In genomic region chr16:45095561-45096482, GRCm38 (mm10) we compare ENCODE assay signal across 9 mouse cellular contexts. TPM values are rescaled to one million over a fixed set of nuclear protein-coding genes. Genes with fewer than 3 reads are reported as not detected.
A peak's percentile ranks its signal among the peaks of the same experiment; 100 is the strongest.
DNase-seq lines count a peak whose midpoint lies in the region; ATAC-seq and TF ChIP-seq lines count a peak whose summit lies in the region.
"Had no signal": no experiment of that assay in that cellular context is flagged by ENCODE, and none has a peak within 500 bp of the region (broad histone marks: within the 10 kb centered on the region; RNA-seq: fewer than 3 reads in every experiment).

No protein-coding gene starts in this region.

- WGBS in kidney, embryonic 14.5 days, result 83% methylated on average over 26 of the region's 26 CpGs
- WGBS in embryonic facial prominence, embryonic 13.5 days, result 95% methylated on average over 26 of the region's 26 CpGs

- no peak overlapping the region for H3K27ac ChIP-seq in kidney, embryonic 14.5 days (ENCODE audit: low read depth, low read length)
- no peak overlapping the region for H3K27ac ChIP-seq in CH12.LX (ENCODE audit: insufficient read depth, low read depth)
- H3K27ac ChIP-seq in embryonic facial prominence, embryonic 13.5 days, result no peak overlapping the region

- no peak for TF ChIP-seq RAD21 in CH12.LX (IDR thresholded peaks at IDR 0.05; ENCODE audit: low read depth, low read length)

- H3K79me2 ChIP-seq in CH12.LX (replicated peaks; ENCODE audit: control insufficient read depth, extremely low read depth, insufficient read depth, poor library complexity, severe bottlenecking), result no peaks in the 10 kb centered on the region

- no peak for ATAC-seq in kidney, embryonic 14.5 days (ENCODE audit: low FRiP score, low TSS enrichment)
- no peak for ATAC-seq in embryonic facial prominence, embryonic 13.5 days (ENCODE audit: insufficient number of reproducible peaks, insufficient read depth, low FRiP score, low TSS enrichment, low read depth)

- TF ChIP-seq POLR2A in CH12.LX (IDR thresholded peaks at IDR 0.05; ENCODE audit: low read depth, low read length), result no peak

- H3K4me1 ChIP-seq in kidney, embryonic 14.5 days (ENCODE audit: control insufficient read depth, insufficient read depth, low read length), result peaks cover 28% of the 10 kb centered on the region
- H3K4me1 ChIP-seq in CH12.LX (ENCODE audit: control insufficient read depth in 1 of 2, insufficient read depth in 2 of 2), result peaks cover 8 to 34% of the 10 kb centered on the region in 2 experiments
- peaks cover 47% of the 10 kb centered on the region for H3K4me1 ChIP-seq in embryonic facial prominence, embryonic 13.5 days

- H3K4me3 ChIP-seq in kidney, embryonic 14.5 days (ENCODE audit: low read length), result peak overlapping the region; percentile 50; the same call in 1 of the 2 replicates
- H3K4me3 ChIP-seq in CH12.LX (replicated peaks in 1 of 3; ENCODE audit: low read depth in 2 of 3, low read length in 2 of 3, poor library complexity in 1 of 3), result peak overlapping the region in 2 of 3 experiments; percentile 0 to 65
- no peak overlapping the region for H3K4me3 ChIP-seq in embryonic facial prominence, embryonic 13.5 days

- dilution Hi-C loops in CH12.LX (cut with MboI; ENCODE audit: extremely low pct_ligation_motif_present, extremely low pct_unique_long_range_greater_than_20kb, low sequenced_read_pairs), result no loop called here

- no peak for DNase-seq in kidney, adult 18-20 months
- DNase-seq in CH12.LX (ENCODE audit: extremely low read depth), result no peak
- DNase-seq in liver, result peak; percentile 7
- DNase-seq in adrenal gland, adult 2 months, result no peak
- DNase-seq in urinary bladder, postnatal 10 days (ENCODE audit: low spot score), result no peak
- no peak for DNase-seq in B cell, adult 2 months
- DNase-seq: cerebellum, postnatal 36 days had no signal

- no peaks in the 10 kb centered on the region for H3K9me3 ChIP-seq in kidney, embryonic 14.5 days (ENCODE audit: control insufficient read depth, low read length)
- H3K9me3 ChIP-seq in CH12.LX (replicated peaks; ENCODE audit: low read length), result no peaks in the 10 kb centered on the region
- no peaks in the 10 kb centered on the region for H3K9me3 ChIP-seq in embryonic facial prominence, embryonic 13.5 days

- no peak overlapping the region for H3K9ac ChIP-seq in kidney, embryonic 14.5 days (ENCODE audit: low read depth, low read length)
- no peak overlapping the region for H3K9ac ChIP-seq in CH12.LX (ENCODE audit: insufficient read depth, low read depth)
- H3K9ac ChIP-seq in embryonic facial prominence, embryonic 13.5 days, result no peak overlapping the region

- no peaks in the 10 kb centered on the region for H3K27me3 ChIP-seq in kidney, embryonic 14.5 days (ENCODE audit: control insufficient read depth, insufficient read depth, low read length)
- no peaks in the 10 kb centered on the region for H3K27me3 ChIP-seq in CH12.LX (replicated peaks)
- no peaks in the 10 kb centered on the region for H3K27me3 ChIP-seq in embryonic facial prominence, embryonic 13.5 days

- H3K4me2 ChIP-seq in kidney, embryonic 14.5 days (replicated peaks; ENCODE audit: low read depth, low read length), result peak overlapping the region; percentile 49
- no peak overlapping the region for H3K4me2 ChIP-seq in CH12.LX (ENCODE audit: insufficient read depth, low read depth, poor library complexity, severe bottlenecking)
- 0 out of 2 replicates have a peak overlapping the region, but pooled peaks have one; percentile 16 for H3K4me2 ChIP-seq in embryonic facial prominence, embryonic 13.5 days

- TF ChIP-seq EP300 in CH12.LX (IDR thresholded peaks at IDR 0.05; ENCODE audit: low read length), result no peak

- no peaks in the 10 kb centered on the region for H3K36me3 ChIP-seq in kidney, embryonic 14.5 days (ENCODE audit: control insufficient read depth, insufficient read depth, low read length)
- H3K36me3 ChIP-seq in CH12.LX (replicated peaks in 1 of 2; ENCODE audit: control insufficient read depth in 1 of 2, insufficient read depth in 1 of 2, low read length in 1 of 2), result no peaks in the 10 kb centered on the region
- no peaks in the 10 kb centered on the region for H3K36me3 ChIP-seq in embryonic facial prominence, embryonic 13.5 days

- TF ChIP-seq CTCF in CH12.LX (conservative IDR thresholded peaks at IDR 0.05 in 1 of 2, IDR thresholded peaks at IDR 0.05 in 1 of 2; ENCODE audit: low read depth in 2 of 2, low read length in 2 of 2), result no peak

- in situ Hi-C loops in CH12.LX (cut with MboI; ENCODE audit: low pct_ligation_motif_present, low pct_unique_long_range_greater_than_20kb, low sequenced_read_pairs), result loop anchor here (5.0 to 25.0 kb wide), 2 partner anchors 46 to 609 kb away; no protein-coding TSS in a partner anchor

TF ChIP-seq in CH12.LX, 34 proteins besides CTCF, POLR2A, EP300 and RAD21:
- TF ChIP-seq MYC (IDR thresholded peaks at IDR 0.05; ENCODE audit: low read depth, low read length) (no peak), SIN3A (IDR thresholded peaks at IDR 0.05; ENCODE audit: low read length) (no peak), HCFC1 (IDR thresholded peaks at IDR 0.05; ENCODE audit: low read depth, low read length) (no peak), USF2 (conservative IDR thresholded peaks at IDR 0.05; ENCODE audit: low read depth, low read length) (no peak)

RNA-seq across cellular contexts. Expression of gene Ccdc80, which starts 2.6 kb away (rescaled TPM):
- 60.1 and 78.5 TPM in 2 replicates for polyA plus RNA-seq in kidney, embryonic 14.5 days (2014; fragmentation: Nextera tagmentation; extraction: Ambion mirVana)
- total RNA-seq in CH12.LX (2012; rRNA removed) (9.5 TPM in 2 replicates), CH12.LX (2014; rRNA removed) (2.6 and 3.9 TPM in 2 replicates)
- polyA plus RNA-seq in CH12.LX (2012; ENCODE audit: insufficient read length, low read depth), result 6.1 and 6.6 TPM in 2 replicates
- 49.8 and 51.8 TPM in 2 replicates for polyA plus RNA-seq in embryonic facial prominence, embryonic 13.5 days (2015; fragmentation: Nextera tagmentation; extraction: Ambion mirVana)
- total RNA-seq in adrenal gland, adult 2 months (2021), result 10 to 100 TPM; 40.7 to 53.4 TPM
- polyA plus RNA-seq in adrenal gland, adult 2 months (2012; rRNA removed), result 19.2 and 19.8 TPM in 2 replicates
